Mouse (Mus musculus) liver, embryonic 13.5 days (tissue): ENCODE results near the gene Aox2. TPM values are rescaled to one million over a fixed set of nuclear protein-coding genes. Genes with fewer than 3 reads are reported as not detected.

Experiments
- ATAC-seq: fragments of 200-750 bp; cut with Nextera tagmentation; 2 replicates; pipeline ENCODE4 v1.8.0; 2017; ENCODE audit warnings: low read depth, mild to moderate bottlenecking, moderate number of reproducible peaks, moderate library complexity
- DNase-seq: peaks from one replicate; pipeline ENCODE4 v3.0.0; 2022
- H3K27ac ChIP-seq: fragments of 300-500 bp; sonication (generic); 2 replicates; pipeline ENCODE4 v1.5.1; 2015; ENCODE audit warnings: moderate library complexity, mild to moderate bottlenecking, inconsistent platforms
- H3K27me3 ChIP-seq: fragments of 300-500 bp; sonication (generic); 2 replicates; pipeline ENCODE4 v1.6.1; 2015; ENCODE audit warnings: mild to moderate bottlenecking, inconsistent platforms
- H3K36me3 ChIP-seq: fragments of 300-500 bp; sonication (generic); 2 replicates; pipeline ENCODE4 v1.6.1; 2015; ENCODE audit warnings: mild to moderate bottlenecking, inconsistent platforms
- H3K4me1 ChIP-seq: fragments of 300-500 bp; sonication (generic); replicated peaks from 2 replicates; pipeline ENCODE4 v1.6.1; 2015; ENCODE audit warnings: inconsistent platforms
- H3K4me2 ChIP-seq: fragments of 300-500 bp; sonication (generic); 2 replicates; pipeline ENCODE4 v1.6.1; 2015; ENCODE audit warnings: inconsistent platforms, mild to moderate bottlenecking, moderate library complexity
- H3K4me3 ChIP-seq: fragments of 300-500 bp; sonication (generic); replicated peaks from 2 replicates; pipeline ENCODE4 v1.5.1; 2015; ENCODE audit warnings: mild to moderate bottlenecking, inconsistent platforms
- H3K9ac ChIP-seq: fragments of 300-500 bp; sonication (generic); 2 replicates; pipeline ENCODE4 v1.6.1; 2015; ENCODE audit warnings: mild to moderate bottlenecking, inconsistent platforms
- H3K9me3 ChIP-seq: fragments of 300-500 bp; sonication (generic); replicated peaks from 2 replicates; pipeline ENCODE4 v1.6.1; 2016; ENCODE audit warnings: inconsistent platforms
- WGBS: fragments of 180-500 bp; shearing (Covaris S2); methylation state at CpG from one replicate; pipeline ENCODE4 v1.1.7; 2015; ENCODE audit not compliant: insufficient replicate concordance; 5-methylcytosine and 5-hydroxymethylcytosine counted together
- polyA plus RNA-seq: library from polyadenylated mRNA; unstranded; fragments of >200 nt; fragmentation: Nextera tagmentation; extraction: Ambion mirVana; gene quantifications from 2 replicates; pipeline ENCODE4 v1.2.1, GENCODE M21; 2015

Aox2 gene
- polyA plus RNA-seq, 1 experiment from 2014 or later, result not detected

- DNase-seq (no peak), ATAC-seq (no peak)
- H3K4me1 ChIP-seq, result no peaks in the 10 kb centered on the region
- H3K9me3 ChIP-seq, result no peaks in the 10 kb centered on the region
- H3K36me3 ChIP-seq, result no peaks in the 10 kb centered on the region
- no peak overlapping the region for H3K4me3 ChIP-seq
- no peak overlapping the region for H3K9ac ChIP-seq
- H3K27me3 ChIP-seq, result no peaks in the 10 kb centered on the region
- H3K27ac ChIP-seq, result no peak overlapping the region
- 40% methylated on average over 16 of the region's 16 CpGs for WGBS
- H3K4me2 ChIP-seq, result no peak overlapping the region
Measured at GRCm38 (mm10) chr1:58289863-58290469, 11.8 kb downstream of the Aox2 start.

GRCm38 (mm10) chr1:58291394-58292300 is 13.5 kb downstream of the Aox2 start:
- 53% methylated on average over 13 of the region's 13 CpGs for WGBS
- DNase-seq (no peak), ATAC-seq (no peak)
- Histone ChIP-seq H3K4me2 (no peak overlapping the region), H3K9me3 (no peaks in the 10 kb centered on the region), H3K27ac (no peak overlapping the region), H3K27me3 (no peaks in the 10 kb centered on the region), H3K4me1 (no peaks in the 10 kb centered on the region), H3K36me3 (no peaks in the 10 kb centered on the region), H3K9ac (no peak overlapping the region), H3K4me3 (no peak overlapping the region)

- DNase-seq (no peak), ATAC-seq (no peak)
- no peaks in the 10 kb centered on the region for H3K9me3 ChIP-seq
- H3K36me3 ChIP-seq, result no peaks in the 10 kb centered on the region
- no peak overlapping the region for H3K9ac ChIP-seq
- no peaks in the 10 kb centered on the region for H3K4me1 ChIP-seq
- H3K27me3 ChIP-seq, result no peaks in the 10 kb centered on the region
- H3K27ac ChIP-seq, result no peak overlapping the region
- no peak overlapping the region for H3K4me3 ChIP-seq
- no peak overlapping the region for H3K4me2 ChIP-seq
- WGBS, result 51% methylated on average over 5 of the region's 5 CpGs
Measured at GRCm38 (mm10) chr1:58294730-58295129, 16.6 kb downstream of the Aox2 start.

GRCm38 (mm10) chr1:58296278-58296677 is 18.2 kb downstream of the Aox2 start:
- H3K36me3 ChIP-seq, result no peaks in the 10 kb centered on the region
- ATAC-seq, result no peak
- 7% methylated on average over 7 of the region's 7 CpGs for WGBS

GRCm38 (mm10) chr1:58296821-58297220 is 18.7 kb downstream of the Aox2 start:
- Histone ChIP-seq H3K4me2 (no peak overlapping the region), H3K4me3 (no peak overlapping the region), H3K4me1 (no peaks in the 10 kb centered on the region), H3K27me3 (no peaks in the 10 kb centered on the region), H3K27ac (no peak overlapping the region), H3K9ac (no peak overlapping the region), H3K9me3 (no peaks in the 10 kb centered on the region), H3K36me3 (no peaks in the 10 kb centered on the region)
- DNase-seq (no peak), ATAC-seq (no peak)
- 50% methylated on average over 4 of the region's 4 CpGs for WGBS

More at GRCm38 (mm10) chr1:58296278-58296677, 18.2 kb downstream of the Aox2 start:
- Histone ChIP-seq H3K4me2 (no peak overlapping the region), H3K27me3 (no peaks in the 10 kb centered on the region), H3K4me3 (no peak overlapping the region), H3K4me1 (no peaks in the 10 kb centered on the region), H3K27ac (no peak overlapping the region), H3K9me3 (no peaks in the 10 kb centered on the region), H3K9ac (no peak overlapping the region)
- peak; percentile 22 for DNase-seq

GRCm38 (mm10) chr1:58298347-58298746 is 20.2 kb downstream of the Aox2 start:
- DNase-seq (no peak), ATAC-seq (no peak)
- no peak overlapping the region for H3K4me2 ChIP-seq
- no peaks in the 10 kb centered on the region for H3K4me1 ChIP-seq
- no peaks in the 10 kb centered on the region for H3K27me3 ChIP-seq
- no peaks in the 10 kb centered on the region for H3K36me3 ChIP-seq
- no peaks in the 10 kb centered on the region for H3K9me3 ChIP-seq
- no peak overlapping the region for H3K9ac ChIP-seq
- WGBS, result 52% methylated on average over 6 of the region's 6 CpGs
- H3K4me3 ChIP-seq, result no peak overlapping the region
- H3K27ac ChIP-seq, result no peak overlapping the region

GRCm38 (mm10) chr1:58301073-58301472 is 22.9 kb downstream of the Aox2 start:
- Histone ChIP-seq H3K9me3 (no peaks in the 10 kb centered on the region), H3K36me3 (no peaks in the 10 kb centered on the region), H3K9ac (no peak overlapping the region), H3K27me3 (no peaks in the 10 kb centered on the region), H3K4me2 (no peak overlapping the region), H3K27ac (no peak overlapping the region), H3K4me1 (no peaks in the 10 kb centered on the region), H3K4me3 (no peak overlapping the region)
- ATAC-seq (no peak), DNase-seq (no peak)
- 72% methylated on average over 7 of the region's 7 CpGs for WGBS

GRCm38 (mm10) chr1:58302015-58302414 is 23.9 kb downstream of the Aox2 start:
- H3K36me3 ChIP-seq, result no peaks in the 10 kb centered on the region
- H3K4me3 ChIP-seq, result no peak overlapping the region
- 64% methylated on average over 6 of the region's 6 CpGs for WGBS
- H3K9me3 ChIP-seq, result no peaks in the 10 kb centered on the region
- no peaks in the 10 kb centered on the region for H3K4me1 ChIP-seq
- H3K9ac ChIP-seq, result no peak overlapping the region
- no peaks in the 10 kb centered on the region for H3K27me3 ChIP-seq
- DNase-seq (no peak), ATAC-seq (no peak)
- H3K4me2 ChIP-seq, result no peak overlapping the region
- no peak overlapping the region for H3K27ac ChIP-seq

GRCm38 (mm10) chr1:58303009-58303408 is 24.9 kb downstream of the Aox2 start:
- no peak for ATAC-seq
- 73% methylated on average over 6 of the region's 6 CpGs for WGBS
- no peak for DNase-seq

GRCm38 (mm10) chr1:58303726-58304125 is 25.6 kb downstream of the Aox2 start:
- no peak for DNase-seq
- H3K4me2 ChIP-seq, result no peak overlapping the region
- no peak for ATAC-seq
- H3K9me3 ChIP-seq, result no peaks in the 10 kb centered on the region
- H3K4me3 ChIP-seq, result no peak overlapping the region
- 49% methylated on average over 4 of the region's 4 CpGs for WGBS
- no peaks in the 10 kb centered on the region for H3K4me1 ChIP-seq
- no peak overlapping the region for H3K9ac ChIP-seq
- no peaks in the 10 kb centered on the region for H3K36me3 ChIP-seq
- no peaks in the 10 kb centered on the region for H3K27me3 ChIP-seq
- no peak overlapping the region for H3K27ac ChIP-seq

More at GRCm38 (mm10) chr1:58303009-58303408, 24.9 kb downstream of the Aox2 start:
- Histone ChIP-seq H3K27ac (no peak overlapping the region), H3K27me3 (no peaks in the 10 kb centered on the region), H3K4me1 (no peaks in the 10 kb centered on the region), H3K9me3 (no peaks in the 10 kb centered on the region), H3K4me2 (no peak overlapping the region), H3K36me3 (no peaks in the 10 kb centered on the region), H3K9ac (no peak overlapping the region), H3K4me3 (no peak overlapping the region)

- Histone ChIP-seq H3K36me3 (no peaks in the 10 kb centered on the region), H3K9me3 (no peaks in the 10 kb centered on the region), H3K9ac (no peak overlapping the region), H3K4me3 (no peak overlapping the region), H3K4me1 (no peaks in the 10 kb centered on the region), H3K27me3 (no peaks in the 10 kb centered on the region), H3K4me2 (no peak overlapping the region), H3K27ac (no peak overlapping the region)
- 59% methylated on average over 12 of the region's 12 CpGs for WGBS
- ATAC-seq (no peak), DNase-seq (no peak)
Measured at GRCm38 (mm10) chr1:58304296-58304695, 26.2 kb downstream of the Aox2 start.
